Mouse (Mus musculus) layer of hippocampus, adult 11-12 months (tissue): ENCODE results near the gene Kera.

Source experiments
- DNase-seq: peaks from one replicate; pipeline ENCODE4 v3.0.0; 2022; ENCODE audit warnings: low spot score

The Kera gene

GRCm38 (mm10) chr10:97606579-97606978 lies at the start of gene Kera:
Kera (plus strand) TSS chr10:97606879.
- DNase-seq = no peak

GRCm38 (mm10) chr10:97564957-97565856 lies 41.5 kb upstream of the Kera start, which contains the start of gene Lum:
Lum (plus strand) TSS chr10:97565128.
- no peak for DNase-seq

GRCm38 (mm10) chr10:97567489-97568135 lies 39.1 kb upstream of the Kera start:
- no peak for DNase-seq

GRCm38 (mm10) chr10:97582543-97583231 lies 24.0 kb upstream of the Kera start:
- peak; percentile 65 for DNase-seq

- DNase-seq = no peak
Observed at GRCm38 (mm10) chr10:97584176-97584575, 22.5 kb upstream of the Kera start.

- DNase-seq = no peak
Observed at GRCm38 (mm10) chr10:97587159-97587558, 19.5 kb upstream of the Kera start.

- no peak for DNase-seq
Observed at GRCm38 (mm10) chr10:97589574-97589973, 17.1 kb upstream of the Kera start.

- no peak for DNase-seq
Observed at GRCm38 (mm10) chr10:97591036-97591435, 15.6 kb upstream of the Kera start.

GRCm38 (mm10) chr10:97591685-97592084 lies 15.0 kb upstream of the Kera start:
- DNase-seq = no peak

- DNase-seq = no peak
Observed at GRCm38 (mm10) chr10:97595680-97596079, 11.0 kb upstream of the Kera start.

- no peak for DNase-seq
Observed at GRCm38 (mm10) chr10:97601744-97602143, 4.9 kb upstream of the Kera start.

- no peak for DNase-seq
Observed at GRCm38 (mm10) chr10:97603256-97603655, 3.4 kb upstream of the Kera start.

GRCm38 (mm10) chr10:97622328-97622727 lies 15.6 kb downstream of the Kera start:
- DNase-seq = no peak

GRCm38 (mm10) chr10:97624381-97624780 lies 17.7 kb downstream of the Kera start:
- DNase-seq = no peak

GRCm38 (mm10) chr10:97625116-97625515 lies 18.4 kb downstream of the Kera start:
- DNase-seq = no peak

GRCm38 (mm10) chr10:97626543-97626942 lies 19.9 kb downstream of the Kera start:
- no peak for DNase-seq

GRCm38 (mm10) chr10:97631061-97631460 lies 24.4 kb downstream of the Kera start:
- DNase-seq = no peak

GRCm38 (mm10) chr10:97641926-97642325 lies 35.2 kb downstream of the Kera start:
- no peak for DNase-seq

GRCm38 (mm10) chr10:97643768-97644167 lies 37.1 kb downstream of the Kera start, which contains the start of gene Epyc:
Epyc (plus strand) TSS chr10:97644068.
- no peak for DNase-seq

GRCm38 (mm10) chr10:97650334-97650733 lies 43.7 kb downstream of the Kera start:
- DNase-seq = no peak

GRCm38 (mm10) chr10:97659489-97659888 lies 52.8 kb downstream of the Kera start:
- no peak for DNase-seq
